Mouse (Mus musculus) liver, postnatal 0 days (tissue): ENCODE results near the gene Snx6. TPM values are rescaled to one million over a fixed set of nuclear protein-coding genes. Genes with fewer than 3 reads are reported as not detected.

Experiments used
- ATAC-seq: fragments of 200-750 bp; cut with Nextera tagmentation; 2 replicates; pipeline ENCODE4 v1.8.0; 2017; ENCODE audit warnings: mild to moderate bottlenecking, moderate library complexity
- DNase-seq: peaks from one replicate; pipeline ENCODE4 v3.0.0-alpha.2; 2016
- H3K27ac ChIP-seq: fragments of 300-500 bp; sonication (generic); 2 replicates; pipeline ENCODE4 v1.5.1; 2014; ENCODE audit warnings: antibody characterized with exemption, moderate library complexity, mild to moderate bottlenecking, low read depth
- H3K27me3 ChIP-seq: fragments of 300-500 bp; sonication (generic); 2 replicates; pipeline ENCODE4 v1.6.1; 2014; ENCODE audit warnings: low read length, control low read depth, mixed read lengths; ENCODE audit not compliant: insufficient read depth
- H3K36me3 ChIP-seq: fragments of 300-500 bp; sonication (generic); replicated peaks from 2 replicates; pipeline ENCODE4 v1.6.1; 2014; ENCODE audit warnings: mild to moderate bottlenecking, control low read depth, low read length, moderate library complexity, mixed read lengths; ENCODE audit not compliant: insufficient read depth
- H3K4me1 ChIP-seq: fragments of 300-500 bp; sonication (generic); 2 replicates; pipeline ENCODE4 v1.6.1; 2014; ENCODE audit warnings: antibody characterized with exemption, mild to moderate bottlenecking, control low read depth; ENCODE audit not compliant: insufficient read depth
- H3K4me2 ChIP-seq: fragments of 300-500 bp; sonication (generic); 2 replicates; pipeline ENCODE4 v1.6.1; 2014; ENCODE audit warnings: low read depth, mild to moderate bottlenecking, low read length, moderate library complexity, mixed read lengths
- H3K4me3 ChIP-seq: fragments of 300-500 bp; sonication (generic); 2 replicates; pipeline ENCODE4 v1.5.1; 2014; ENCODE audit warnings: low read depth, low read length
- H3K9ac ChIP-seq: fragments of 300-500 bp; sonication (generic); replicated peaks from 2 replicates; pipeline ENCODE4 v1.6.1; 2014; ENCODE audit warnings: mild to moderate bottlenecking, moderate library complexity
- H3K9me3 ChIP-seq: fragments of 300-500 bp; sonication (generic); 2 replicates; pipeline ENCODE4 v1.6.1; 2016; ENCODE audit warnings: mild to moderate bottlenecking, control low read depth, low read length, mixed read lengths
- CTCF ChIP-seq: sonication (generic); IDR thresholded peaks from 2 replicates; pipeline ENCODE4 v1.5.1; 2016; ENCODE audit warnings: antibody characterized with exemption, low read depth
- EP300 ChIP-seq: IDR thresholded peaks from 2 replicates; pipeline ENCODE4 v1.6.1; 2016; ENCODE audit warnings: antibody characterized with exemption, low read depth, mild to moderate bottlenecking
- WGBS: fragments of 180-500 bp; shearing (Covaris S2); extraction: QIAGEN DNeasy Blood & Tissue Kit; methylation state at CpG from one replicate; pipeline ENCODE4 v1.1.7; 2014; ENCODE audit not compliant: insufficient replicate concordance; 5-methylcytosine and 5-hydroxymethylcytosine counted together
- polyA plus RNA-seq: library from polyadenylated mRNA; unstranded; fragments of >200 nt; fragmentation: Nextera tagmentation; extraction: Ambion mirVana; gene quantifications from 2 replicates; pipeline ENCODE4 v1.2.1, GENCODE M21; 2015

Snx6 gene
- 56.0 and 62.3 TPM in 2 replicates for polyA plus RNA-seq

DNA sequence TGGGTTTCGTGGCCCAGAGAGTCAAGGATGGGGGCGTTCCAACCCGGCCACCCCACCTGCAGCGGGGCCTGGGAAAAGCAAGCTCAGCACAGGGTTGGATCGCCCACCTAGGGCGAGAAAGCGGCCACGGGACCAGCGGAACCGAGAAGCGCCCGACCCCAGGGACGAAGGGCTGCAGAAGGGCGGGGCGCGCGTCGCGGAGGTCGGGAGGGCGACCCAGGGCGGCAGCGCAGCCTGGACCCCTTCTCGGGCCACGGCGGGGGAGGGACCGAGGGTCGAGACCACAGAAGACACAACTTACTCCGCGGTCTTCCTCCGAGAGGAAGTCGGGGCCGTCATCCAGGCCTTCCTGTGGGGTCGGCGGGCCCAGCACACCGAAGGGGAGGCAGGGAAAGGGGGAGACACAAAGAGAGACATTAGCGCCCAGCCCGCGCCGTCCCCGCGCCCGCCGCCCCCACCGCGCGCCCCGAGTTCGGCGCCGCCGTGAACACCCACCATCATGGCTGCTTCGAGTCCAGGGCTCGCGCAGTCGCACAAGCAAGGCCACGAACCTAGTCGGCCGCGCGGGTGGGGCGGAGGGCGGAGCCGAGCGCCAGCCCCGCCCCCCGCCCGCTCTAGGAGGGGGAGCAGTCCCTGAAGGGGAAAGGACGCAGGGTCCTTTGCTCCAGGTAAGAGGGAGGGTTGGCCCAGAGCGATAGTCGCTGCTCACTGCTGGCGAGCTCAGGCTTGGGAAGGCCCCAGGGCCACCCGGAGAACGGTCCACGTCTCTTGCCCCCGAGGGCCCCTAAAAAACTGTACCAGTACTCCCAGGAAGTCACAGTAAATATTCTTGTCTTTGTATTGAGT lies at the start of gene Snx6:
Snx6 (minus strand) TSS at position 551 of the 846 bp plus-strand sequence.
- peak within 1 kb of the TSS; percentile 87 for H3K27ac ChIP-seq
- H3K27me3 ChIP-seq, result no peaks in the 10 kb centered on the region
- H3K4me2 ChIP-seq, result peak within 1 kb of the TSS; percentile 97
- H3K9ac ChIP-seq, result peak within 1 kb of the TSS; percentile 99
- DNase-seq (peak; percentile 90), ATAC-seq (peak; percentile 97)
- WGBS, result under 1% methylated on average over 43 of the region's 76 CpGs
- peaks cover 9% of the 10 kb centered on the region; the same call in 1 of the 2 replicates for H3K4me1 ChIP-seq
- TF ChIP-seq EP300 (no peak), CTCF (no peak)
- H3K36me3 ChIP-seq, result peaks cover 7% of the 10 kb centered on the region; the same call in 1 of the 2 replicates
- H3K9me3 ChIP-seq, result no peaks in the 10 kb centered on the region
- H3K4me3 ChIP-seq, result peak within 1 kb of the TSS; percentile 98

DNA sequence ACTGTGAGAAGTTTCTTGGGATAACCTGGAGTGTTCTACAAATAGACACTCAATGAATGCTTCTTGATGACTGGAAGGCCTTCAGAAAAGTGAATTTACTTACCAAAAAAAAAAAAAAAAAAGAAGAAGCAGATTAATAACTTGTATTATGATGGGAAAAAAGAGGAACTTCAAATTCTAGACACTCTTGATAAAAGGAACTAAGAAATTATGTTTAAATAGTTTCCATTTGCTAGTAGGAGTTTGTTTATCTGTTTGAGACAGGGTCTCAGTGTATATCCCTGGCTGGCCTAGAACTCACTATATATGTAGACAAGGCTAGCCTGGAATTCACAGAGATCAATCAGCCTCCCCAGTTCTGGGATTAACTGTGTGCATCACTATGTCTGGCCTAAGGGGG lies 48.9 kb upstream of the Snx6 start:
- Histone ChIP-seq H3K4me1 (no peaks in the 10 kb centered on the region), H3K4me2 (no peak overlapping the region), H3K36me3 (no peaks in the 10 kb centered on the region), H3K27me3 (no peaks in the 10 kb centered on the region), H3K4me3 (no peak overlapping the region), H3K27ac (no peak overlapping the region), H3K9ac (no peak overlapping the region), H3K9me3 (no peaks in the 10 kb centered on the region)
- ATAC-seq (no peak), DNase-seq (no peak)
- TF ChIP-seq EP300, result no peak
- TF ChIP-seq CTCF, result no peak

DNA sequence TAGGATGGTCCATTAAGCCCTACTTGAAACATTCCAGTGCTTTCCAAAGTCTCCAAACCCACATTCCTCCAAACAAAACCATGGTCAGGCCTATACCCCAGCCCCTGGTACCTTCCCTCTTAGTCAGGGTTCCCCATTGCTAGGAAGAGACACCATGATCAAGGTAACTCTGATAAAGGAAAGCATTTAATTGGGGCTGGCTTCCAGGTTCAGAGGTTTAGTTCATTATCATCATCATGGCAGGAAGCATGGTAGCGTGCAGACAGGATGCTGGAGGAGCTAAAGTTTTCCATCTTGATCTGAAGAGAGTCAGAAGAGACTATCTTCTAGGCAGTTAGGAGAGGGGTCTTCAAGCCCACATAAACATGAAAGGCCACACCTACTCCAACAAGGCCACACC lies 46.1 kb upstream of the Snx6 start:
- Histone ChIP-seq H3K4me1 (no peaks in the 10 kb centered on the region), H3K4me2 (no peak overlapping the region), H3K4me3 (no peak overlapping the region), H3K27ac (no peak overlapping the region), H3K36me3 (no peaks in the 10 kb centered on the region), H3K9me3 (no peaks in the 10 kb centered on the region), H3K9ac (no peak overlapping the region), H3K27me3 (no peaks in the 10 kb centered on the region)
- DNase-seq (no peak), ATAC-seq (no peak)
- 79% methylated on average over 1 of the region's 1 CpGs for WGBS
- TF ChIP-seq EP300 (no peak), CTCF (no peak)

DNA sequence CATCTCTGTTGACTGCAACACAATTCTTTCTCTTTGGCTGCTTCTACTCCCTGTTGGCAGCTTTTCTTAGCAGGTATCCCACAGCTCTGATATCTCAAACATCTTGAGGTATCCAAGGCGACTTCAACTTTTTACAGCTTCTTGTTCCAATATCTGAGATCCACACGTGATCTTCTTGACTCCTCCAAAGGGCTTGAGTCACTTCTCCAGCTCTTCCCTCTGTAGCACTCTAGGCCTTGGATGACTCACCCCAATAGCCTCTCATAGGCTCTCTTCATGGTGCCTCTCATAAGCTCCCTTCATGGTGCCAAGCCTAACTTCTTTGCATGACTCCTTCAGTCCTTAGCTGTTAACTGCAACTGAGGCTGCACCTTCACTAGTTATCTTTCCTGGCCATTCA lies 44.3 kb upstream of the Snx6 start:
- WGBS, result 69% methylated on average over 2 of the region's 2 CpGs
- H3K27ac ChIP-seq, result no peak overlapping the region
- H3K4me1 ChIP-seq, result 0 out of 2 replicates have a peak, but pooled peaks cover 5% of the 10 kb centered on the region

DNA sequence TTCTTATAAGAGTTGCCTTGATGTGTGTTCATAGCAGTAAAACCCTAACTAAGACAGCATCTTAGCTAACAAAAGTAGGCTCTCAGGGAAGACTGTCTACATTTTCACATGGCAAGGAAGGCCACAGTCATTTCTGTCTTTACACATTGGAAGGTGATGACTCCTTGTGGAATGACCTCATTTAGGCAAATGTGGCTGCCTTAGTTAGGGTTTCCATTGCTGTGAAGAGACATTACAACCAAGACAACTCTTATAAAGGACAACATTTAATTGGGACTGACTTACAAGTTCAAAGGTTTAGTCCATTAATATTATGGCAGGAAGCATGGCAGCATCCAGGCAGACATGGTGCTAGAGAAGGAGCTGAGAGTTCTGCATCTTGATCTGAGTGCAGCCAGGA lies 43.4 kb upstream of the Snx6 start:
- DNase-seq (no peak), ATAC-seq (no peak)
- Histone ChIP-seq H3K4me2 (no peak overlapping the region), H3K4me1 (0 out of 2 replicates have a peak, but pooled peaks cover 6% of the 10 kb centered on the region), H3K9ac (no peak overlapping the region), H3K27ac (no peak overlapping the region), H3K27me3 (no peaks in the 10 kb centered on the region), H3K9me3 (no peaks in the 10 kb centered on the region), H3K4me3 (no peak overlapping the region), H3K36me3 (no peaks in the 10 kb centered on the region)
- TF ChIP-seq EP300 (no peak), CTCF (no peak)

More for the DNA sequence above, 44.3 kb upstream of the Snx6 start:
- Histone ChIP-seq H3K4me3 (no peak overlapping the region), H3K9ac (no peak overlapping the region), H3K27me3 (no peaks in the 10 kb centered on the region), H3K36me3 (no peaks in the 10 kb centered on the region), H3K4me2 (no peak overlapping the region), H3K9me3 (no peaks in the 10 kb centered on the region)
- no peak for ATAC-seq
- no peak for DNase-seq
- TF ChIP-seq CTCF, result no peak
- no peak for TF ChIP-seq EP300

DNA sequence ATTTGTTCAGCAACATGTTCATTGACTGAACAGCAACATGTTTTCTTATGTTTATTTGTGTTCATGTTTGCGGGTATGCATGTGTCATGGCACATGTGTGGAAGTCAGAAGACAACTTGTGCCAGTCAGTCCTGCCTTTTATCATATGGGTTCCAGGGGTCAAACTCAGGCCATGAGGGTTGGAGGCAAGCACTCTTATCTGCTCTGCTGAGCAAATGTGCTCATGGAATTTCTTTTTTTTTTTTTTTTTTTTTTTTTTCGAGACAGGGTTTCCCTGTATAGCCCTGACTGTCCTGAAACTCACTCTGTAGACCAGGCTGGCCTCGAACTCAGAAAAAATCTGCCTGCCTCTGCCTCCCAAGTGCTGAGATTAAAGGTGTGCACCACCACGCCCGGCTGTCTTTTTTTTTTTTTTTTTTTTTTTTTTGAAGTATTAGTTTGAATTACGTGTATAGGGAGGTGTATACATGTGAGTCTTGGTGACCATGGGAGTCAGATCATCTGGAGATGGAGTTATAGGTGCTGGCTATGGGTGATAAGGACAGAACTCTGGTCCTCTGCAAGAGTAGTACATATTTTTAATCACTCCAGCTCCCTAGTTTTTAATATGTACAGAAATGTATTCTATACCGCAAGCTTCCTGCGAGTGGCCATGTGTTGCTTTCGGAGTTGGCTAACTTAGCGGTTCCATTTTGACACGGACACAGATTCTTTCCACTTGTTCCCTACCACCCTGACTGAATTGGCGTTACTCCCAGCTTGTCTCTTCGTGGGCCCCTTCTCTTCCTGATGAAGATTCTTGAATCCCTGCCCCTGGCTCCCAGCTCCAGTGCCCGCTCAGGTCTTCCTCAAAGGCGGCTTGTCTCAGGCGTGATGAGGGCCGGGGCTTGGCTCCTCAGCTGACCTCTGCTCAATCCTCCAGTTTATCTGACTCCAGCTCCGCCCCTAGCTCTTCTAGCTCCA lies 40.4 kb upstream of the Snx6 start:
- 75% methylated on average over 18 of the region's 18 CpGs for WGBS
- ATAC-seq (no peak), DNase-seq (no peak)
- H3K27me3 ChIP-seq, result no peaks in the 10 kb centered on the region
- peak overlapping the region; percentile 71; the same call in 1 of the 2 replicates for H3K4me2 ChIP-seq
- H3K4me3 ChIP-seq, result no peak overlapping the region
- H3K9me3 ChIP-seq, result no peaks in the 10 kb centered on the region
- no peak for TF ChIP-seq CTCF
- no peak for TF ChIP-seq EP300
- no peak overlapping the region for H3K27ac ChIP-seq
- no peak overlapping the region for H3K9ac ChIP-seq
- 0 out of 2 replicates have a peak, but pooled peaks cover 6% of the 10 kb centered on the region for H3K4me1 ChIP-seq
- H3K36me3 ChIP-seq, result no peaks in the 10 kb centered on the region
